ENCODE assay signal across 8 mouse cellular contexts in genomic region chr17:37045611-37046311, GRCm38 (mm10). TPM values are rescaled to one million over a fixed set of nuclear protein-coding genes. Genes with fewer than 3 reads are reported as not detected.
DNase-seq lines count a peak whose midpoint lies in the region; ATAC-seq lines count a peak whose summit lies in the region.

Gene Gabbr1, plus strand, starts transcription at chr17:37045966.

- H3K4me1 ChIP-seq in hindbrain, embryonic 13.5 days (replicated peaks) = peaks cover 39% of the 10 kb centered on the region

- H3K9me3 ChIP-seq in hindbrain, embryonic 13.5 days = no peaks in the 10 kb centered on the region

- H3K9ac ChIP-seq in hindbrain, embryonic 13.5 days = peak within 1 kb of the TSS; percentile 98

- peak; percentile 95 for DNase-seq in NIH3T3 (ENCODE audit: low read depth)
- peak; percentile 94 to 96 for DNase-seq in cerebellum, postnatal 10 days
- peak; percentile 74 to 82 for DNase-seq in frontal cortex, postnatal 36 days (ENCODE audit: low spot score in 2 of 2)
- peak; percentile 73 for DNase-seq in left cerebral cortex, adult 11 months (ENCODE audit: low spot score)
- peak; percentile 84 for DNase-seq in lung, postnatal 36 days
- peak; percentile 93 for DNase-seq in retina, postnatal 1 day
- DNase-seq in thymus, postnatal 4 days = peak; percentile 86

- H3K36me3 ChIP-seq in hindbrain, embryonic 13.5 days = no peaks in the 10 kb centered on the region

- peak within 1 kb of the TSS; percentile 86 for H3K4me3 ChIP-seq in hindbrain, embryonic 13.5 days

- peak; percentile 80 for ATAC-seq in hindbrain, embryonic 13.5 days (ENCODE audit: low FRiP score)

- peak within 1 kb of the TSS; percentile 88 for H3K4me2 ChIP-seq in hindbrain, embryonic 13.5 days

- H3K27ac ChIP-seq in hindbrain, embryonic 13.5 days = peak within 1 kb of the TSS; percentile 97

- H3K27me3 ChIP-seq in hindbrain, embryonic 13.5 days = peaks cover 4% of the 10 kb centered on the region; the same call in 1 of the 2 replicates

- WGBS in hindbrain, embryonic 13.5 days = under 1% methylated on average over 43 of the region's 55 CpGs

RNA-seq across cellular contexts. Expression of gene Gabbr1, which starts in this region (rescaled TPM):
- 55.6 and 57.0 TPM in 2 replicates for polyA plus RNA-seq in hindbrain, embryonic 13.5 days (2015; fragmentation: Nextera tagmentation; extraction: Ambion mirVana)

Comparison
In these comparisons a context has a peak if more than half of its experiments do, and no peak if none do; other contexts are left out.
1. Peak in every context shown above with its lines: DNase-seq, ATAC-seq, H3K4me3 ChIP-seq and H3K27ac ChIP-seq.